Mouse (Mus musculus) Patski (cell line): ENCODE results near the gene Rap1b. TPM values are rescaled to one million over a fixed set of nuclear protein-coding genes. Genes with fewer than 3 reads are reported as not detected.

ENCODE experiments used
- ATAC-seq: fragments of 100-300 bp; one replicate; pipeline ENCODE4 v1.8.0; 2021
- CTCF ChIA-PET: fragments of 350-600 bp; sonication (Branson Sonifier 250); formaldehyde crosslinking; loops from one replicate; lab custom pipeline; 2022; ENCODE audit warnings: inconsistent platforms; lab: Charles Lee
- POLR2A ChIA-PET: fragments of 350-600 bp; sonication (Branson Sonifier 250); formaldehyde crosslinking; loops from one replicate; lab custom pipeline; 2022; ENCODE audit warnings: antibody characterized with exemption, inconsistent platforms; lab: Charles Lee
- DNase-seq: peaks from one replicate; pipeline ENCODE4 v3.0.0-alpha.2; 2011; ENCODE audit warnings: low read depth, low spot score
- H3K27me3 ChIP-seq: fragments of 371-371 bp; one replicate; pipeline ENCODE4 v1.5.1; 2021
- CTCF ChIP-seq: fragments of 100-300 bp; IDR thresholded peaks from one replicate; pipeline ENCODE4 v1.5.1; 2021
- in situ Hi-C: fragments of 300-500 bp; cut with MboI; formaldehyde crosslinking; loops from 3 replicates; pipeline ENCODE4 v1.11.1; 2018; ENCODE audit warnings: low pct_unique_long_range_greater_than_20kb, mixed read lengths
- polyA plus RNA-seq: library from polyadenylated mRNA; unstranded; gene quantifications from one replicate; pipeline ENCODE4 v1.2.3, GENCODE M21; 2021

Gene Rap1b
- polyA plus RNA-seq, 1 experiment from 2014 or later = 95.5 TPM

- no peak for TF ChIP-seq CTCF
- no peak for ATAC-seq
- DNase-seq = no peak
- ChIA-PET CTCF (interaction anchor here (1.8 to 2.0 kb wide), 3 partner anchors 11 to 160 kb away, joined by 4 to 6 read pairs (median 5); no protein-coding TSS in a partner anchor), POLR2A (no interaction called here)
- H3K27me3 ChIP-seq = no peaks in the 10 kb centered on the region
- in situ Hi-C loops = no loop called here
Observed at GRCm38 (mm10) chr10:117823321-117823720, 22.5 kb downstream of the Rap1b start.

- TF ChIP-seq CTCF = no peak
- in situ Hi-C loops = no loop called here
- CTCF ChIA-PET = no interaction called here
Observed at GRCm38 (mm10) chr10:117818600-117818999, 27.2 kb downstream of the Rap1b start.

DNA sequence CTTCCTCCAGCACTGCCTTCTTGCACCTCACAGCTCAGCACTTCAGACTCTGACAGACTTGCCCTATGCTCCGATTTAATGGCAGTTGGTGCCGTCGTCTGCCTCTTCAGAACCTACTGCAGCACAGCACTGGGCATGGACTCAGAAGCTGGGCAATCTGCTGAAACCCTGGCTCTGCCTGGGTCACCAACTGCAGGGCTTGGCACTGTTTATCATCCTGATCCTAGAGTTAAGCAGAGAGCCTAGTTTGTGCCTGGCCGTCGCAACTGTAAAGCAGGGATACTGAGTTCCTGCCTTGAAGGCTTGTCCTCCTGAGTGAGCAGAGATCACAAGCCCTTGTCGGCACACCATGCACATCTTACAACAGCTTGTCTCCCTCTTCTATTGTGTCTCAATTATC, 29.1 kb downstream of the Rap1b start:
- POLR2A ChIA-PET = no interaction called here
- in situ Hi-C loops = no loop called here
- ATAC-seq (no peak), DNase-seq (no peak)
- no peaks in the 10 kb centered on the region for H3K27me3 ChIP-seq
- CTCF ChIA-PET = no interaction called here
- TF ChIP-seq CTCF = no peak

More at GRCm38 (mm10) chr10:117818600-117818999, 27.2 kb downstream of the Rap1b start:
- DNase-seq = no peak
- no peak for ATAC-seq
- POLR2A ChIA-PET = no interaction called here
- no peaks in the 10 kb centered on the region for H3K27me3 ChIP-seq

- in situ Hi-C loops = no loop called here
Observed at GRCm38 (mm10) chr10:117812501-117812900, 33.3 kb downstream of the Rap1b start.

DNA sequence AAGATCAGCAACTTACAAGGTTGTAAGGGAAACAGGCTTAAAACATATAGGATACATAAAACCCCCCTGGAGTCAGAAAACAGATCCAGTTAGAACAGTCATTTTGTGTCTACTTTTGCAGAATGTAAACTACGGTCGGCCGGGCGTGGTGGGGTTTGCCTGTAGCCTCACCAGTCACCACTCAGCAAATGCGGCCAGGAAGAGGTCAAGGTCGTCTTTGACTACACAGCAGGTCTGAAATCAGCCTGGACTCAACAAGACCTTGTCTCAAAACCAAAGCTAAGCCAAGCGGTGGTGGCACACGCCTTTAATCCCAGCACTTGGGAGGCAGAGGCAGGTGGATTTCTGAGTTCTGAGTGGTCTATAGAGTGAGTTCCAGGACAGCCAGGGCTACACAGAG, 34.3 kb downstream of the Rap1b start:
- in situ Hi-C loops = no loop called here
- TF ChIP-seq CTCF = no peak
- ChIA-PET POLR2A (no interaction called here), CTCF (interaction anchor here (0.7 to 1.9 kb wide), 3 partner anchors 12 to 27 kb away, joined by 3 to 5 read pairs (median 3); no protein-coding TSS in a partner anchor)
- no peak for DNase-seq
- no peak for ATAC-seq
- no peaks in the 10 kb centered on the region for H3K27me3 ChIP-seq

More at GRCm38 (mm10) chr10:117812501-117812900, 33.3 kb downstream of the Rap1b start:
- ChIA-PET POLR2A (no interaction called here), CTCF (interaction anchor here (0.7 to 1.9 kb wide), 3 partner anchors 12 to 26 kb away, joined by 3 to 5 read pairs (median 3); no protein-coding TSS in a partner anchor)
- no peak for DNase-seq
- no peak for TF ChIP-seq CTCF
- no peaks in the 10 kb centered on the region for H3K27me3 ChIP-seq
- ATAC-seq = no peak

- no peak for TF ChIP-seq CTCF
- ATAC-seq = no peak
- ChIA-PET CTCF (no interaction called here), POLR2A (interaction anchor here (0.7 kb wide), 1 partner anchor 703 kb away, joined by 3 read pairs; no protein-coding TSS in a partner anchor)
- no peaks in the 10 kb centered on the region for H3K27me3 ChIP-seq
- in situ Hi-C loops = no loop called here
- no peak for DNase-seq
Observed at GRCm38 (mm10) chr10:117810506-117810905, 35.3 kb downstream of the Rap1b start.

DNA sequence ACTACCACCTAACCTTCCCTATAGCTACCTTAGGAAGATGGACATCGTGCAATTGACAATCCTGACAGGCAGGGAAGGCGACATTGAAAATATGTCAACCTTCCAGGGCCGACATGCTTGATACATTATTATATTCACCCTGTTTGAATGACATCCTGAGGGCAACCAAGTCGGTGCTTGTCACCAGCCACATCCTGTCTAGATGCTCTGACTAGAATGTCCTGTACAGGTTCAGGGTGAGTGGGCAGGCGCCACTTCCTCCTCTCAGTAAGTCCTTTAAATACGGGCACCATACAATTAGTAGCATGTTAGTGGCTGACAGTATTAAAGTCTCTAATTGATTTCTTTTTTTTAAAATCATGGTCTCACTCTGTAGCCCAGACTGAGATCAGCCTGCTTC, 37.8 kb downstream of the Rap1b start:
- H3K27me3 ChIP-seq = no peaks in the 10 kb centered on the region
- no peak for TF ChIP-seq CTCF
- ChIA-PET POLR2A (interaction anchor here (1.5 kb wide), 1 partner anchor 15 kb away, joined by 3 read pairs; no protein-coding TSS in a partner anchor), CTCF (interaction anchor here (1.1 kb wide), 1 partner anchor 9 kb away, joined by 3 read pairs; no protein-coding TSS in a partner anchor)
- ATAC-seq (no peak), DNase-seq (no peak)
- in situ Hi-C loops = no loop called here

GRCm38 (mm10) chr10:117805919-117806318, 39.9 kb downstream of the Rap1b start:
- no peaks in the 10 kb centered on the region for H3K27me3 ChIP-seq
- in situ Hi-C loops = no loop called here
- DNase-seq = no peak
- ATAC-seq = no peak
- ChIA-PET POLR2A (interaction anchor here (0.6 kb wide), 1 partner anchor 50 kb away, joined by 3 read pairs; no protein-coding TSS in a partner anchor), CTCF (interaction anchor here (1.9 kb wide), 1 partner anchor 16 kb away, joined by 4 read pairs; no protein-coding TSS in a partner anchor)
- TF ChIP-seq CTCF = no peak

DNA sequence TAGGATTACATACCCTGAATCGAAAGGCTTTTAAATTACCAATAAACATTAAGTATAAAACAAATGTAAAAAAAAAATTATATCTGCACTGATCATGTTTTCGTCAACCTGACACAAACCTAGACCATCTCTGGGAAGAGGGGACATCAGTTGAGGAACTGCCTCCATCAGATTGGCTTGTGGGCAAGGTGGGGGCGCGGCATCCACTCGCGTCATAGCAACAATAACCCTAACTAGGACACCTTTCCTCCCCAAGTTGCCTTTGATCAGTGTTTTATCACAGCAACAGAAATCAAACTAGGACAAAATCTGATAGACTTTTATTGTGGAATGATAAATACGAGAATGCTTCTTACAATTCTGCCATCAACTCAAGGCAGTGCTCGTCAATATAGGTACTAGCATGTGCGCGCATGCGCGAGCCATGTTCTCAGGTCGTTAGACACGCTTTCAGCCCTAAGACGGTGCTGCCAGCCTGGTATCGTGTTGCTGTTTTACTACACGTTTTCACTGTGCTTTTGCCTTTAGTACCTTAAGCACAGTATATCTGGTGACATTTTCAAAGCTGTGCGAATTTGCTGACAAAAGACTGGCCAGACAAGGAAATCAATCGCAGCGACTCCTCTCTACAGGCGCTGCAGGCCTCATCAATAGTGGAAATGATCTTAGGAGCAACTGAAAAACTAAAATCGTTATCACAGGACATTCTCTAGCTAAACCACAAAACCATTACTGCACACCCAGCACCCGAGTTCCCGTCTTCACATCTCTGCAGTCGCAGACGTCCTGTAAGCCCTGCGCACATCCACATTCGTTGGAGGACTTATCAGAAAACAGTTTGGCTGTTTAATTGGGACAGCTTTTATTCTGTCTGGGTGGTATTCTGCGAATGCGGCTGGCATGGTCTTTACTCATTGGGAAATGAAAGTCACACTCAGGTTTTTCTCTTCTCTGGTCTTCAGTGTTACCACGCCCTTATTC, 41.7 kb downstream of the Rap1b start:
- TF ChIP-seq CTCF = no peak
- ATAC-seq (no peak), DNase-seq (no peak)
- ChIA-PET POLR2A (no interaction called here), CTCF (interaction anchor here (1.9 kb wide), 1 partner anchor 14 kb away, joined by 4 read pairs; no protein-coding TSS in a partner anchor)
- H3K27me3 ChIP-seq = no peaks in the 10 kb centered on the region
- in situ Hi-C loops = no loop called here

DNA sequence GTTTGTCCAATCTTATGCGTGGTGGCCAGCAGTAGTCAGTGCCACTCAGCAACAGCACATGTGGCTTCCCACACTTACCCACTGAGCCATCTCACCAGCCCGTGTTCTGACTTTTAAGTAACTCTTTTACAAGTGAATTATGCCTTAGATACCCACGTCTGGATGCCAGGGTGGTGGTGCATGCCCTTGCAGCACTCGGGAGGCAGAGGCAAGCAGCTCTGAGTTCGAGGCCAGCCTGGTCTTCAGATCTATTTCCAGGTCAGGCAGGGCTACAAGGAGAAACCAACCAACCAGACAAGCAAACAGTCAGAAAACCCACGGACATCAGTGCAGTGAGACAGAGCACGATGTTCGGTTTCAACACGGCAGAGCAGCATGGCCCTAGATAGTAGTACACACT, 43.9 kb downstream of the Rap1b start:
- ChIA-PET POLR2A (no interaction called here), CTCF (no interaction called here)
- no peak for ATAC-seq
- in situ Hi-C loops = no loop called here
- no peak for DNase-seq
- TF ChIP-seq CTCF = no peak
- no peaks in the 10 kb centered on the region for H3K27me3 ChIP-seq
